Mouse (Mus musculus): ENCODE data around the gene Farsa. TPM values are rescaled to one million over a fixed set of nuclear protein-coding genes. Genes with fewer than 3 reads are reported as not detected.

Gene Farsa
- polyA plus RNA-seq (2012; rRNA removed), result 37.4 and 40.3 TPM in 2 replicates

DNA sequence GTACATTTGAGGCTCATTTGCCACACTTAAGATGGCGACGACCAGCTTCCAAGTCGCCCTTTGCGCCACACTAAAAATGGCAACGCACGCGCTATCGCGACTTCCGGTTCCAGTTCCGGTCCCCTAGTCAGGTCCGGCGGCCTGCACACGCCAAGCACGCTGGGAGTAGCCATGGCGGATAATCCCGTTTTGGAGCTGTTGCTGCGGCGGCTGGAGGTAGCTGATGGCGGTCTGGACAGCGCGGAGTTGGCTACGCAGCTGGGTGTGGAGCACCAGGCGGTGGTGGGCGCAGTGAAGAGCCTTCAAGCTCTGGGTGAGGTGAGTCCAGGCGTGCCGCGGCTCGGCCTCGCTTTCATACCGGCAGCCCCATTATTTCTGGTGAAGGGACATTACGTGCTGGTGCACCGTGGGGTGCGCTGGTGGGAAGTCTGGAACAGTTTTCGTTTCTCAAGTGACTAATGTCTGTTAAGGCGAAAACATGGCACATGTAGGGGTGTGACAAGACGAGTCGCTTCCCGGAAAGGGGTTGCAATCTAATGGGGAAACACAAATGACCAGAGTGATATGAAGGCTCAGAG, at the start of gene Farsa:
Farsa (plus strand) TSS at position 126 of the 578 bp plus-strand sequence.

DNA sequence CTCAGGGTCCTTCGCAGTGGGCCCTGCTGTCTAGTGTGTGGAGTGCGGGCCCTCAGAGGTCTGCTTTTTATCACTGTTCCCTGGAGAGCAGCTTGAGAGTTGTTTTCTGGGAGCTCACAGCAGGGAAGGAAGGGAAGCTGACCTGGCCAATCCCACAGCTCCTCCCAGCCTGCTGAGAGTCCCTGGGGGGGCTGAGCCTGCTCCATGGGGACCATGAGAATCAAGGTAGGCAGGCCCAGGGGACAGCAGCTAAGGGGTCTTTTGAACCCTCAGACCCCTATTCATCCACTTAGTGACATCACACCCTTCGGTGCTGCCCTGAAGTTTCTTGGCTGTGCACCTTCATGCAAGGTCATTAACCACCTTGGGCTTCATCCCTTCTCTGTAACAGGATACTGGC, 34.1 kb upstream of the Farsa start, which contains the start of gene Dand5:
Dand5 (minus strand) TSS at position 101 of the 400 bp plus-strand sequence.

DNA sequence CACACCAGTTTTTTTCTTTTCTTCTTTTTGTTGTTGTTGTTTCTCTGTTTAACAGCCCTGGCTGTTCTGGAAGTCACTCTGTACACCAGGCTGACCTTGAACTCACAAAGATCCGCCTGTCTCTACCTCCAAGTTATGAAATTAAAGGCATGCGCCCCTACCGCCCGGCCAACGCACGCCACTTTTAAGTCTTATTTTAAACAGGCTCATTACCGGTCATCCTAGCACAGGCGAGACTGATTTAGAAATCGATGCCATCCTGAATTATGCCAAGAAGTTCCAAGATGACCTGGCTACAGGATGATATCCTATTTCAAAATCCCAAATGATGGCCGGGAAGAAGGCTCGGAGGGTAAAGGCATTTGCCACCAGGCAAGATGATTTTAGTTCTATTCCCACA, 25.3 kb upstream of the Farsa start, which contains the start of gene Gadd45gip1:
Gadd45gip1 (plus strand) TSS at position 33 of the 400 bp plus-strand sequence.

DNA sequence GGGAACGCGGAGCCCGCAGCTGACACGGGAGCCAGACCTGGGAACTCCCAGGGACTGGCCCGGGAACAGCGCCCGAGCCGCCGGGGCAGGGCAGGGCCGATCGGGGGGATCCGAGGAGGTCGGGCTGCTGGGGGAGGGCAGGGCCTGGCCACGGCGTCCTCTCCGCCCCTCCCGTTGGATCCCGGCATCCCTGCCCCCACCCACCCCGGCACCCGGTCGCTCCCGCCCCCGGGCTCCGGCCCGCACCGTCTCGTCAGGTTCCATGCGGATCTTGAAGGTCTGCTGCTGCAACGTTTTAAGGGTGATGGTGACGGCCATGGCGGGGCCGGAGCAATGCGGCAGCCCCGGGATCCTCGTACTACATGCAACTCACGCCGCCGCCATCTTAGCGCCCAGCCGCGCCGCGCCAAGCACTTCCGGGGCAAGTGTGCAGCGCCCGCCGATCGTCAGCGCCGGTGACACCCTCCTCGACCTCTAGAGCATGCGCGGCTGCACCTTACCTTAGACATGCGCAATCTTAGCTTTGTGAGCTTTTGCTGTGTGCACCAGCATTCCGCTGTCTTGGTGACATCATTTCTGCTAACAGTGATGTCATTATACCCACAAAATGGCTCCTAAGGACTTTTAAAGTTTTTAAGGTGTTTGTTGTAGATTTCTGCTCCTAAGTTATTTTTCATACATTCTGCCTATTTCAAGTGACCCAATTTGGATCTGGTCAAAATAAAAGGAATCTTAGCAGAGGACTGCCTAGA, 16.4 kb upstream of the Farsa start, which contains the start of gene Rad23a:
Rad23a (minus strand) TSS at position 418 of the 752 bp plus-strand sequence.

DNA sequence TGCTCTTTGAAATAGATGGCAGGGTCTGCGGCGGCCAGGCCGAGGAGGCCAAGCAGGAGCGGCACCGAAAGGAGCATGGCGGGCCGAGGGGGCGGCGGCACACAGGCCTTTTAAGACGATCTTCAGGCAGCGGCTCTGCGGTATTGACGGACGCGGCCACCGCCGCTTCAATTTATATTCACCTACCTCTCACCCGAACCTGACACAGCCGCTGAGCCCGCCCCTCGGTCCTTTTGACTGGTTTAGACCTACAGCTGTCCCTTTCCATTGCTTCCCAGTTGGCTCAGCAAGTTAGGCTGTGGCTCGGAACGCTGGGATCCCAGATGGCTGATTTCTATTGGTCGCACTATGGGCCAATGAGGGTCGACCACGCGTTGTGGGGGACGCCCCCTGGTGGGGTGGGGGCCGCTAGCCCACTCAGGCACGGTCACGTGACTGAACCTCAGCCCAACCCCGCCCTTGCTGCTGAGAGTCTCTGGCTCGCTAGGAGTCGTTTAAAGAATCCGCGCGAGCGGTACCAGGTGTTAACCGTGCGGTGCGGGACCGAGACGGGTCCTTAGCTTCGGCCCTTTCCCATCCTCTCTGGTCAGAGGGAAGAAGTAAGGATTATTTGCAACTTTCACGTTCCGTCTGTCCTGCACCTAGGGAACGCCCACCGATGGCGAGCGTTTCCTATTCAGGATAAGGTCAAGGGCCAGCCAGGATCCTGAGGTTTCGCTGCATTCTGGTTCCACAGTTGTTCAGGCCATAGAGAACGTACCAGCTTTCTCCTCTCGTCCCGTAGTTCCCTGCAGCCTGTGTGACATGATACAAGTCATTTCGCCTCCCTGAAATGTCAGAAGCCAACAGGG, 9.8 kb upstream of the Farsa start, which contains the start of gene Calr:
Calr (minus strand) TSS at position 213 of the 851 bp plus-strand sequence.

DNA sequence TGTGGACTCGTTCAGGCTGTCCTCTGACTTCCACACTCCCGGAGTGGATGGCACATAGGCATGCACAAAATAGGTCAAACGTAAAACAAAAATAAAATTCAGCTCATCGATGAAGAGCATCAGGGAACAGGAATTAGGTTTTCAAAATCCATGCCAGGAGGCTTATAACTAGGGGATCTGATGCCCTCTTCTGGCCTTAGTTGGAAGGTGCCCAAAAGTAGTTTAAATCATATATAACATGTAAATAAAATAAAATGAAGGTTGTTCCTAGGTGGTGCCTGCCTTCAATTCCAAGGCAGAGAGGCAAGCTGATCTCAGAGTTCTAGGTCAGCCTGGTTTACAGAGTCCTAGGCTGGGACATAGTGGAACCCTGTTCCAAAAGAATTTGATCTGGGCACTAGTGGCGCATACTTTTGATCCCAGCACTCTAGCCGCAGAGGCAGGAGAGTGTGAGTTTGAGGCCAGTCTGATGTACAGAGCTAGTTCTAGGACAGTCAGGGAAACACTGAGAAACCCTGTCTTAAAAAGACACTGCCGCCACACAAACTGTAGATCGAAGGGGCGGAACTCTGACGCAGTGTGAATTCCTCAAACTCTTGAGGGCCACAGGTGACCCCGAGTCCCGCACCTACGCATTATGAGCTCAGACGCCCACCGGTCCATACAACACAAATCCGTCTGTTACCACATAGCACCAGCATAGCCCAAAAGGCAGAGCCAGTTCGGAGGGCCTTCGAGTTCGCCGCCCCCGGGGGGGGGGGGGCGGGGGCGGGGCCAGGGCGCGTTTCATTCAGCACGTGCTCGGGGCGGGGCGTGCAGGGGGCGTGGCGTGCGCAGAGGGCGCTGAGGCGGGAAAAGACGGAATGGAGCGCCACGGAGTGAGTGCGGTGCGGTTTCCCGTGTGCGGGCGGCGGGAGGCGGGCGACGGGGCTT, 14.9 kb downstream of the Farsa start, which contains the start of gene Syce2:
Syce2 (plus strand) TSS at position 736 of the 933 bp plus-strand sequence.

DNA sequence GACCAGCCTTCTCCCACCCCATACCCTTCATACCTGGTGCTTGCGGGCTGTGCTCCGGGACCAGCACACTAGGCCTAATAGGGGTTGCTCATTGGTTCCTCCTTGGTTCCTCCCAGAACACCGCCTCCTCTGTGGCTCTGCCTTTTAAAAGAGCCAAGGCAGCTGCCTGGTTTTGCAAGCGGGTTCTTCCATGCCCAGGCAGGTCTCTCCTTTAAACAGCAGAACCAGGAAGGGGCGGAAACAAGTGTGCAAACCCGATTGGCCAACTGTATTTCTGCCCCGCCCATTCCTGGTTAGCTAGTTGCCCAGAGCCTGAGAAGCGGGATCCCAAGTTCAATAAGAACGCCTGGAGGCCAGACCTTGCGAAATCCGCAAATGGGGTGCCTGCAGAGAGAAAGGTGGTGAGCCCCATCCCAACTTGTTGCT, 36.9 kb downstream of the Farsa start, which contains the start of gene Gcdh:
Gcdh (minus strand) TSS at position 213 of the 426 bp plus-strand sequence.

DNA sequence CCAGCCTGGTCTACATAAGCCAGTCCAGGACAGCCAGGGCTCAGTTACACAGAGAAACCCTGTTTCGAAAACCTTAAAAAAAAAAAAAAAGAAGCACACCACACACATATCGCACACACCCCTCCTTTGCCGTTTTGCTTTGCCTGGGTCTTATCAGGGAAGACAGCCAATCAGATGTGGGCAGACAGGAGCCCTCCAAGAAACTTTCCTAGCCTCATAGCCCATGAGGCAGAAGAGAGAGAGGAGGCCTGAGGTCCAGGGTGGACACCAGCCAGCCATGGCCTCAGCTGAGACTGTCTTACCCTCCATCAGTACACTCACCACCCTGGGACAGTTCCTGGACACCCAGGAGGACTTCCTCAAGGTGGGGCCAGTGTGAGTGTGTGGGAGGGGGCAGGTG, 45.0 kb downstream of the Farsa start, which contains the start of gene Klf1:
Klf1 (plus strand) TSS at position 177 of the 400 bp plus-strand sequence.

DNA sequence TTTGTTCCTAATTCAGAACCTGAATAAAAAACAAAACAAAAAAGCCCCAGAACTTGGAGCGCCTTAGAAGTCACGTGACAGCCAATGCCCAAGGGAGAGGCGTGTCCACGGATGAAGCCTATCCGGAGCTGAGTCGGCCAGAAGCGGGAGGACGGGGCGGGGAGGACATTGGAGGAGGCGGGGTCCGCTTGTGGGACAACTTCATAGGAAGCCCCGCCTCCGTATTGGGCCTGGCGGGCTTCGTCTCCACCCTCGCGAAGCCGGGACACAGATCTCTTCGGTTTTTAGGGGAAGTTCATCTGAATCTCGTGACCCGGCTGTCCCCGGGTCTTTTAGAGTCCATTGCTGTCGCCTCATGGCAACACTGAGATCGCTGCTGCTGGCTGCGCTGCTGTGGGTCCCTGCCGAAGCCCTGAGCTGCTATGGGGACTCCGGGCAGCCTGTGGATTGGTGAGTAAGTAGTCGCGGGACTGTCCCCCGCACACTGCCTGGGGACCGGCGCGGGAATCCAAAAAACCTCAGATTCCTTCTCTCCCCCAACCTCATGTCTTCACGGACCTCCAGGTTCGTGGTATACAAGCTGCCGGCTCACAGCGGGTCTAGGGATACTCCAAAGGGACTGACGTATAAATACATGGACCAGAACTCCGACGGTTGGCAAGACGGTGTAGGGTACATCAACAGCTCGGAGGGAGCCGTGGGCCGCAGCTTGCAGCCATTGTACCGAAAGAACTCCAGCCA, 51.8 kb downstream of the Farsa start, which contains the start of gene Dnase2a:
Dnase2a (plus strand) TSS at position 140 of the 741 bp plus-strand sequence.

Other genes starting within 250 kb of the Farsa start
- 9.2 and 10.3 TPM in 2 replicates for gene Ier2, start 194.1 kb upstream of the Farsa start, polyA plus RNA-seq (2012; rRNA removed)
- gene Trmt1, start 170.7 kb upstream of the Farsa start, polyA plus RNA-seq (2012; rRNA removed), result 29.6 and 34.7 TPM in 2 replicates
- 12.1 and 13.7 TPM in 2 replicates for gene Nacc1, start 169.1 kb upstream of the Farsa start, polyA plus RNA-seq (2012; rRNA removed)
- gene Lyl1, start 155.5 kb upstream of the Farsa start, polyA plus RNA-seq (2012; rRNA removed), result 27.0 and 27.4 TPM in 2 replicates
- 4.8 and 5.8 TPM in 2 replicates for gene G430095P16Rik, start 134.0 kb upstream of the Farsa start, polyA plus RNA-seq (2012; rRNA removed)
- gene Nfix, start 56.6 kb upstream of the Farsa start, polyA plus RNA-seq (2012; rRNA removed), result 1.3 and 1.7 TPM in 2 replicates
- gene Dand5, start 34.2 kb upstream of the Farsa start, polyA plus RNA-seq (2012; rRNA removed), result 1.9 and 2.0 TPM in 2 replicates
- 25.2 and 27.4 TPM in 2 replicates for gene Gadd45gip1, start 25.5 kb upstream of the Farsa start, polyA plus RNA-seq (2012; rRNA removed)
- gene Rad23a, start 16.3 kb upstream of the Farsa start, polyA plus RNA-seq (2012; rRNA removed), result 108 and 113 TPM in 2 replicates
- 389 and 417 TPM in 2 replicates for gene Calr, start 10.1 kb upstream of the Farsa start, polyA plus RNA-seq (2012; rRNA removed)
- 11.5 and 11.9 TPM in 2 replicates for gene Syce2, start 15.1 kb downstream of the Farsa start, polyA plus RNA-seq (2012; rRNA removed)
- gene Gcdh, start 36.9 kb downstream of the Farsa start, polyA plus RNA-seq (2012; rRNA removed), result 84.3 and 97.5 TPM in 2 replicates
- 82.0 and 97.2 TPM in 2 replicates for gene Klf1, start 44.9 kb downstream of the Farsa start, polyA plus RNA-seq (2012; rRNA removed)
- gene Dnase2a, start 51.6 kb downstream of the Farsa start, polyA plus RNA-seq (2012; rRNA removed), result 12.9 and 13.0 TPM in 2 replicates
- gene Mast1, start 80.4 kb downstream of the Farsa start, polyA plus RNA-seq (2012; rRNA removed), result 0.07 and 0.08 TPM in 2 replicates
- gene Rtbdn, start 90.0 kb downstream of the Farsa start, polyA plus RNA-seq (2012; rRNA removed), result not detected in 2 replicates
- 0.58 TPM in 1 of 2 replicates, not detected in the other for gene Gm49661, start 112.4 kb downstream of the Farsa start, polyA plus RNA-seq (2012; rRNA removed)
- 467 and 538 TPM in 2 replicates for gene Prdx2, start 112.6 kb downstream of the Farsa start, polyA plus RNA-seq (2012; rRNA removed)
- gene Rnaseh2a, start 112.8 kb downstream of the Farsa start, polyA plus RNA-seq (2012; rRNA removed), result 37.4 and 40.1 TPM in 2 replicates
- gene Junb, start 121.7 kb downstream of the Farsa start, polyA plus RNA-seq (2012; rRNA removed), result 11.6 and 18.6 TPM in 2 replicates
- gene Hook2, start 133.6 kb downstream of the Farsa start, polyA plus RNA-seq (2012; rRNA removed), result 10.3 and 12.2 TPM in 2 replicates
- gene Best2, start 157.5 kb downstream of the Farsa start, polyA plus RNA-seq (2012; rRNA removed), result not detected in 2 replicates
- gene Asna1, start 168.3 kb downstream of the Farsa start, polyA plus RNA-seq (2012; rRNA removed), result 63.3 and 64.0 TPM in 2 replicates
- 83.5 and 105 TPM in 2 replicates for gene Trir, start 169.8 kb downstream of the Farsa start, polyA plus RNA-seq (2012; rRNA removed)
- 18.0 and 21.4 TPM in 2 replicates for gene Tnpo2, start 179.9 kb downstream of the Farsa start, polyA plus RNA-seq (2012; rRNA removed)
- gene Fbxw9, start 203.1 kb downstream of the Farsa start, polyA plus RNA-seq (2012; rRNA removed), result 11.8 and 12.7 TPM in 2 replicates
- gene Gm5741, start 211.0 kb downstream of the Farsa start, polyA plus RNA-seq (2012; rRNA removed), result 0.26 TPM in 1 of 2 replicates, not detected in the other
- gene Dhps, start 214.8 kb downstream of the Farsa start, polyA plus RNA-seq (2012; rRNA removed), result 17.8 and 18.4 TPM in 2 replicates
- 39.8 and 41.3 TPM in 2 replicates for gene Wdr83os, start 223.8 kb downstream of the Farsa start, polyA plus RNA-seq (2012; rRNA removed)
- 22.9 and 26.2 TPM in 2 replicates for gene Wdr83, start 224.3 kb downstream of the Farsa start, polyA plus RNA-seq (2012; rRNA removed)
- gene Man2b1, start 226.3 kb downstream of the Farsa start, polyA plus RNA-seq (2012; rRNA removed), result 41.9 and 48.3 TPM in 2 replicates